Mouse (Mus musculus) bone marrow macrophage, adult 2 months (primary cell): ENCODE measurements around the gene Atp10b.

Experiments used
- CTCF ChIP-seq: IDR thresholded peaks from 2 replicates; pipeline ENCODE4 v1.5.1; 2012; ENCODE audit warnings: low read depth, mild to moderate bottlenecking, low read length, moderate library complexity
- POLR2A ChIP-seq: IDR thresholded peaks from 2 replicates; pipeline ENCODE4 v1.6.1; 2012; ENCODE audit warnings: mild to moderate bottlenecking, low read depth, low read length, borderline replicate concordance

- TF ChIP-seq POLR2A, result no peak
- TF ChIP-seq CTCF, result no peak
Observed at GRCm38 (mm10) chr11:43101357-43101756, 48.3 kb upstream of the Atp10b start.
